Mouse (Mus musculus): ENCODE results near the gene Cyth4. TPM values are rescaled to one million over a fixed set of nuclear protein-coding genes. Genes with fewer than 3 reads are reported as not detected.

Cyth4 gene
- 1.4 and 1.9 TPM in 2 replicates for polyA plus RNA-seq (2012; rRNA removed)

DNA sequence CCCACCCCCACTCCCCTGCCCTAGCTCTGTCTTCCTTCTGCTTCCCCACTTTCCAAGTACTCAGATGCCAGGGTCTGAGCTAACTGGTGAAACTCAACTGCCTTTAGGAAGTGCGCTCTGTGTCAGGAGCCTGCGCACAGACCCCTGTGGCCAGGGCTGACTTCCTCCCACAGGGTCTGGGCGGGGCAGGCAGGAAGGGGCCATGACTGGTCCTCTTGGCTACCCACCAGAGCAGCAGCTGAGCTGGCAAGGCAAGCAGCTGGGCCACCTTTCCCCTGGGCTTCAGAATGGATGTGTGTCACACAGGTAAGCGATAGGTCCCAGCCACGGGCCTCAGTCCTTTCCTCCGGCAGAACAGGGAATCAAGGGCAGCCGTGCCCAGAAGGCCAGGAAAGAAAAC lies at the start of gene Cyth4:
Gene Cyth4 (plus strand): TSS at position 134 of the 400 bp plus-strand sequence.
- TF ChIP-seq CTCF (IDR thresholded peaks at IDR 0.05; ENCODE audit: control insufficient read depth, insufficient read depth, insufficient replicate concordance, low read depth, low read length) (no peak), POLR2A (IDR thresholded peaks at IDR 0.05; ENCODE audit: control insufficient read depth, low read depth, low read length) (no peak)
- Histone ChIP-seq H3K27ac (ENCODE audit: control insufficient read depth, insufficient read depth, low read depth, low read length) (no peak within 1 kb of the TSS), H3K4me1 (ENCODE audit: control insufficient read depth, insufficient read depth, low read length) (peaks cover 5% of the 10 kb centered on the region), H3K4me3 (ENCODE audit: control insufficient read depth, low read depth, low read length) (no peak within 1 kb of the TSS), H3K36me3 (ENCODE audit: control insufficient read depth, insufficient read depth, low read length) (no peaks in the 10 kb centered on the region), H3K27me3 (ENCODE audit: control insufficient read depth, insufficient read depth, low read length) (no peaks in the 10 kb centered on the region)

DNA sequence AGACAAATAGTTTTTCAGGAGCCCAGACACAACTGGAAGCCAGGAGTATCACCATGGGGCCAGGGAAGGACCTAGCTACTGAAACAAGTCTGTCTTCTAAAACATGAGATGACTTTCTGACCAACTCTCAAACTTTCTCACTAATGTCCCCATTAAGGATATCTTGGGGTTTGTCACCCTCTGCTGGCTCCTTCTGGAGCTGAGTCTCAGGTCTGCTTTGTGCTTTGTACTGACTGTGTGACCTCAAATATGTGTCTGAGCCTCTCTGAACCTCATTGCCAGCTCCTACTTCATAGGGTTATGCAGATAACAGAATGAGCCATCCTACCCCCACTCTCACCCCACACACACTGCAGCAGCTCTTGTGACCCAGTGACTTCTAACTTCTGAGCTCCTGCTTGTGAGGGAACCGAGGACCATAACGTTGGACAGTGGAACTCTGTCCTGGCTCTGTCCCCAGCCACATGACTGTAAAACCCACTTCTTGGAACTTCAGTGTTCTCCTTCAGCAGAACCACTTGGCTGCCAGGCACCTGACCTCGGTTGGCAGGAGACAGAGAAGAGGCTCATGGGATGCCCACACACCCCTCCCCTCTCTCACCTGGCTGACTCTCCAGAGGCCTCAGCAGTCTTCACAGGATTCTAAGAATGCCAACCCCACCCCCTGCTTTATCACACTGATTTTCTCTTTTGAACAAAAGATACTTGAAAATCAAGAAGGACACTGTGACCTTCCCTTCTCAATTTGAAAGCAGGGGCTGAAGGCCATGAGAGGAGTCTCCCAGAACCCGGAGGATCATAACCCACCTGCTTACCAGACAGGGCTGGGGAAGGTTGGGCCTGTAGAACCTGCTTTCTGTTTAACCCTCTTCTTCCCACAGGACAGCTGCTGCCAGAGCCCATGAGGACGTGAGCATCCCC lies 49.2 kb upstream of the Cyth4 start:
- no peaks in the 10 kb centered on the region for H3K36me3 ChIP-seq (ENCODE audit: control insufficient read depth, insufficient read depth, low read length)
- no peaks in the 10 kb centered on the region for H3K27me3 ChIP-seq (ENCODE audit: control insufficient read depth, insufficient read depth, low read length)
- H3K4me3 ChIP-seq (ENCODE audit: control insufficient read depth, low read depth, low read length): no peak overlapping the region
- no peak overlapping the region; the same call in 1 of the 2 replicates for H3K27ac ChIP-seq (ENCODE audit: control insufficient read depth, insufficient read depth, low read depth, low read length)
- TF ChIP-seq CTCF (IDR thresholded peaks at IDR 0.05; ENCODE audit: control insufficient read depth, insufficient read depth, insufficient replicate concordance, low read depth, low read length): no peak
- TF ChIP-seq POLR2A (IDR thresholded peaks at IDR 0.05; ENCODE audit: control insufficient read depth, low read depth, low read length): no peak
- H3K4me1 ChIP-seq (ENCODE audit: control insufficient read depth, insufficient read depth, low read length): peaks cover 10% of the 10 kb centered on the region

DNA sequence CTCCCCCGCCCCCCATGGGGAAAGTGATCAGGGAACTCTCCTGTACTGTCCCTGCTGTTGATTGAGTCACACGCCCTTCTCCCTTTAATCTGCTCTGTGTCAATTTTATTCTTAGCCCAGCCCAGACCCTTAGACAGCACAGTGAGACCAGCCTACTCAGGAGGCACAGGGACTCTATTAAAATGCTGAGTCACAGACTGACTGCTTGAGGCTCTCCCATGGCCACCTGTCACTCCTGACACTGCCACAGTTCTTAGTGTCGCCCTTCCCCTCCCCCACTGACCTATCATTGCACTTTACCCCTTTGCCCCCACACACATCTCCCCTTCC lies 48.5 kb upstream of the Cyth4 start:
- peaks cover 10% of the 10 kb centered on the region for H3K4me1 ChIP-seq (ENCODE audit: control insufficient read depth, insufficient read depth, low read length)

DNA sequence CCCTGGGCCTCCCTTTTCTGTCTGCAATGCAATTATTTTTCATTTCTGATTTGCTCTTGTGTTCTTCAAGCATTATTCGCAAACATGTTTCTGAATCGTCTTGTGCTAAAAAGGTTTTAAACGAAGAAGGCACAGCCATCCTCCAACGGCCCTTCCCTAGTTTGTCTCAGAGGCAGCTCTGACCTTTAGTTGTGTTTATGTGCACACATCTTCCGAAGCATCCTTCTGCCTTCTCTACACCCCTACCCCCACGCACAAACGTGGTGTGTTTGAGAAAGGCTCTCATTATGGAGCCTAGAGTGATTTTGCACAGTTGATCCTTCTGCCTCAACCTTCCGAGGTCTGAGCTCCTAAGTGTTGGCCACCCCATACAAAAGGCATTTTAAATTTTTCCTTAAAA lies 48.1 kb upstream of the Cyth4 start:
- H3K27me3 ChIP-seq (ENCODE audit: control insufficient read depth, insufficient read depth, low read length): no peaks in the 10 kb centered on the region
- no peak overlapping the region for H3K4me3 ChIP-seq (ENCODE audit: control insufficient read depth, low read depth, low read length)
- TF ChIP-seq CTCF (IDR thresholded peaks at IDR 0.05; ENCODE audit: control insufficient read depth, insufficient read depth, insufficient replicate concordance, low read depth, low read length): no peak
- no peak for TF ChIP-seq POLR2A (IDR thresholded peaks at IDR 0.05; ENCODE audit: control insufficient read depth, low read depth, low read length)
- H3K36me3 ChIP-seq (ENCODE audit: control insufficient read depth, insufficient read depth, low read length): no peaks in the 10 kb centered on the region
- no peak overlapping the region for H3K27ac ChIP-seq (ENCODE audit: control insufficient read depth, insufficient read depth, low read depth, low read length)
- peaks cover 10% of the 10 kb centered on the region for H3K4me1 ChIP-seq (ENCODE audit: control insufficient read depth, insufficient read depth, low read length)

More for the DNA sequence above, 48.5 kb upstream of the Cyth4 start:
- Histone ChIP-seq H3K4me3 (ENCODE audit: control insufficient read depth, low read depth, low read length) (no peak overlapping the region), H3K36me3 (ENCODE audit: control insufficient read depth, insufficient read depth, low read length) (no peaks in the 10 kb centered on the region), H3K27ac (ENCODE audit: control insufficient read depth, insufficient read depth, low read depth, low read length) (no peak overlapping the region), H3K27me3 (ENCODE audit: control insufficient read depth, insufficient read depth, low read length) (no peaks in the 10 kb centered on the region)
- TF ChIP-seq POLR2A (IDR thresholded peaks at IDR 0.05; ENCODE audit: control insufficient read depth, low read depth, low read length) (no peak), CTCF (IDR thresholded peaks at IDR 0.05; ENCODE audit: control insufficient read depth, insufficient read depth, insufficient replicate concordance, low read depth, low read length) (no peak)

DNA sequence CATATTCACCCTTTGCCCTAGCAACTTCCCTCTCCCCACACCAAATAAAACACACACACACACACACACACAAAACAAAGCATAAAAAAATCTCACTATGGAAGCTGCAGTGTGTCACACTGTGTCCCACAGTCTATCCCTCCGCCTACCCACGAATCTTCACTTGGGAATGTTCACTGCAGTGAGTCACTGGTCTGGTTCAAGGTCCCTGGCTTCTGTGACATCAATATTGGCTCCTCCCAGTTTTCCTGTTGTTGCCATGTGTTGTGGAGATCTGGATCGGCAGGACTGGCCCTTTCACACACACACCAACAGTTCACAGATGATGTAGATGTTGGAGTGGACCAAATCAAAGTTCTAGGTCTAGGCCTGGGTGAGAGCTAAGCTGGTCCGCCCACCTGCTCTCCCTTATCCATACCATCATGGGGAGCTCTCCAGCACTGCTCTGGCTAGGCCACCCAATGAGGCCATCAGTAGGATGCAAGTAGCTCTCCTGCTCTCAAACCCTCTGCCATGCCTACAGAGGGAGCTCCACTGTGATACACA lies 47.6 kb upstream of the Cyth4 start:
- H3K27ac ChIP-seq (ENCODE audit: control insufficient read depth, insufficient read depth, low read depth, low read length): no peak overlapping the region
- TF ChIP-seq POLR2A (IDR thresholded peaks at IDR 0.05; ENCODE audit: control insufficient read depth, low read depth, low read length): no peak
- TF ChIP-seq CTCF (IDR thresholded peaks at IDR 0.05; ENCODE audit: control insufficient read depth, insufficient read depth, insufficient replicate concordance, low read depth, low read length): no peak
- no peaks in the 10 kb centered on the region for H3K27me3 ChIP-seq (ENCODE audit: control insufficient read depth, insufficient read depth, low read length)
- peaks cover 10% of the 10 kb centered on the region for H3K4me1 ChIP-seq (ENCODE audit: control insufficient read depth, insufficient read depth, low read length)
- no peaks in the 10 kb centered on the region for H3K36me3 ChIP-seq (ENCODE audit: control insufficient read depth, insufficient read depth, low read length)
- H3K4me3 ChIP-seq (ENCODE audit: control insufficient read depth, low read depth, low read length): no peak overlapping the region

DNA sequence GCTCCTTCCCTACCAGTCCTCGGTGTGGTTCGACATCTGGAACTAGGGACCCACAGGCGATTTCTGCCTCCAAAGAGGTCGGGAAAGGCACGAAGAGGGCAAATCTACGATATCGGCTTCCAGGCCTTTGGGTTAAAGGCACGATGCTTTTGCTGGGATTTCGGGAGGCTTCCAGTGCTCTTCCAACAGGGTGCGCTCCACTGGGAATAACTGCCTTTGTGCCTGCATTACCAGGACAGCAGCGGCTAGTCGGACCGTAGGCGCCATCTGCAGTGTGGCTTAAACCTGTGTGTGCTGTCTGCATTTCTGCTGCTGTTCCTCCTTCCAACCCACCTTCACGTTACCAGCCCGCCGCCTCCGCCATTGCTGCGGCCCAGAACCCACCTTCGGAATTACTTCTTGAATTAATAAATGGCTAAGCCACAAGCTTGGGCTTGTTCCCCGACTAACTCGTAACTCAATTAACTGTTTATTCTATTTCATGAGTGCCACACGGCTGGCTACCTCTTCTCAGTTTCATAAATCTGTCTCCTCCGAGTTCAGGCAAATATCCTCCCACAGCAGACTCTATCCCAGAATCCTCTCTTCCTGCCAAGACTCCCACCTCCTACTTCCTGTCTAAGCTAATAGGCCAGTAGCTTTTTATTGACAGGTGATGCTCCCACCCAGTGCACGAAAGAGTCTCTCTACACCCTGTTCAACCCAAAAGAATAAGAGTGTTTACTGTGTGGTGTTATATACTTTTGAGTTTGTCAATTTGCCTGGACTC lies 42.1 kb upstream of the Cyth4 start:
- peaks cover 6% of the 10 kb centered on the region for H3K4me1 ChIP-seq (ENCODE audit: control insufficient read depth, insufficient read depth, low read length)
- no peaks in the 10 kb centered on the region for H3K36me3 ChIP-seq (ENCODE audit: control insufficient read depth, insufficient read depth, low read length)
- TF ChIP-seq POLR2A (IDR thresholded peaks at IDR 0.05; ENCODE audit: control insufficient read depth, low read depth, low read length) (no peak), CTCF (IDR thresholded peaks at IDR 0.05; ENCODE audit: control insufficient read depth, insufficient read depth, insufficient replicate concordance, low read depth, low read length) (no peak)
- H3K27me3 ChIP-seq (ENCODE audit: control insufficient read depth, insufficient read depth, low read length): no peaks in the 10 kb centered on the region
- H3K4me3 ChIP-seq (ENCODE audit: control insufficient read depth, low read depth, low read length): peak overlapping the region; percentile 73
- H3K27ac ChIP-seq (ENCODE audit: control insufficient read depth, insufficient read depth, low read depth, low read length): no peak overlapping the region
